Mouse (Mus musculus) heart, adult 2 months (tissue): ENCODE data around the gene Anapc5.

Experiments
- CTCF ChIP-seq: fragments of 200-600 bp; IDR thresholded peaks from 2 replicates; pipeline ENCODE4 v1.8.1; 2022; ENCODE audit warnings: antibody characterized with exemption, mild to moderate bottlenecking, moderate library complexity
- EP300 ChIP-seq: fragments of 200-500 bp; IDR thresholded peaks from 2 replicates; pipeline ENCODE4 v1.6.1; 2011; ENCODE audit warnings: low read depth, low read length, control low read depth; ENCODE audit not compliant: insufficient read depth
- POLR2A ChIP-seq: fragments of 200-500 bp; IDR thresholded peaks from 2 replicates; pipeline ENCODE4 v1.6.1; 2011; ENCODE audit warnings: mild to moderate bottlenecking, low read depth, low read length, control low read depth; ENCODE audit not compliant: insufficient read depth

DNA sequence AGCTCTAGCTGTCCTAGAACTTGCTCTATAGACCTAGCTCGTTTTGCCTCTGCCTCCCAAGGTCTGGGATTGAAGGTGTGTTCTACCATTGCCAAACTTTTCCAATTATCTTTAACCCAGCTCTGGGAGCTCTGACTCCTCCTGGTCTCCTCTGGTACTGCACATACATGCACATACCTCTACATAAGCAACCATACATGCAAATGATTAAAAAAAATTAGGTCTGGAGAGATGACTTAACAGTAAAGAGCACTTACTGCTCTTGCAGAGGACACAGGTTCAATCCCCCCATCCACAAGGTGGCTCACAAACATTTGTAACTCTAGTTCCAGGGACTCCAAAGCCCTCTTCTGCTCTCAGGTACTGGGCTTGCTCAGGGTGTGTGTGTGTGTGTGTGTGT lies 2.8 kb upstream of the Anapc5 start:
- TF ChIP-seq CTCF (peak; percentile 24; the same call in 1 of the 2 replicates), POLR2A (no peak), EP300 (no peak)
